Mouse (Mus musculus): ENCODE results near the gene Chd6. TPM values are rescaled to one million over a fixed set of nuclear protein-coding genes. Genes with fewer than 3 reads are reported as not detected.

The Chd6 gene
- polyA plus RNA-seq, 1 experiment from 2014 or later, result 22.4 TPM

DNA sequence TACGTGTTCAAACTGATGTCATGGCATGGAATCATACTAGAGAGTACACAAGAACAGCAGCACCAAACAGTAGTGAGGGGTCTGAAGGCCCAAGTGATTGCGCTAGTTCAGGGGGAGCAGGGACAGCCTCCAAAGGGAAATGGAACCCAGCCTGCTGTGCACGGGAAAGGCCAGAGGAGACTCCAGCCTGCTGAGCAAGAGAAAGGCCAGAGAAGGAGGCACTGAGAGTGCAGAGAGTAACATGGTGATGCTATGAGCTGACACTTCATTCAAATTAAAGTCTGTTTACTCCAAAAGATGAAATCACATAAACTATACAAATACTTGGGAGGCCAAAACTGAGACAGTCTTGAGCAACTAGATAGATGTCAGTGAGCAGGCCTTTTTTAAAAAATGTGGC lies 71.1 kb downstream of the Chd6 start:
- DNase-seq (ENCODE audit: low spot score) (no peak), ATAC-seq (replicated peaks; ENCODE audit: low FRiP score, low read depth) (no peak)
- Histone ChIP-seq H3K9ac (ENCODE audit: low read depth, low read length) (no peak overlapping the region), H3K27ac (no peak overlapping the region), H3K9me3 (replicated peaks; ENCODE audit: low read length) (no peaks in the 10 kb centered on the region), H3K27me3 (ENCODE audit: insufficient read depth, low read length) (no peaks in the 10 kb centered on the region), H3K4me3 (replicated peaks; ENCODE audit: low read depth, low read length) (no peak overlapping the region), H3K4me1 (replicated peaks; ENCODE audit: insufficient read depth, low read length) (no peaks in the 10 kb centered on the region), H3K4me2 (ENCODE audit: low read length) (no peak overlapping the region), H3K36me3 (ENCODE audit: insufficient read depth, low read length) (peaks cover 30% of the 10 kb centered on the region)
- 80% methylated on average over 3 of the region's 3 CpGs for WGBS
- TF ChIP-seq CTCF (IDR thresholded peaks at IDR 0.05; ENCODE audit: low read depth), result no peak

- DNase-seq (ENCODE audit: low spot score), result no peak
- no peak overlapping the region for H3K4me2 ChIP-seq (ENCODE audit: low read length)
- H3K4me3 ChIP-seq (replicated peaks; ENCODE audit: low read depth, low read length), result no peak overlapping the region
- H3K27me3 ChIP-seq (ENCODE audit: insufficient read depth, low read length), result no peaks in the 10 kb centered on the region
- ATAC-seq (replicated peaks; ENCODE audit: low FRiP score, low read depth), result no peak
- H3K4me1 ChIP-seq (replicated peaks; ENCODE audit: insufficient read depth, low read length), result no peaks in the 10 kb centered on the region
- H3K9me3 ChIP-seq (replicated peaks; ENCODE audit: low read length), result no peaks in the 10 kb centered on the region
- H3K27ac ChIP-seq, result no peak overlapping the region
- no peak overlapping the region for H3K9ac ChIP-seq (ENCODE audit: low read depth, low read length)
- H3K36me3 ChIP-seq (ENCODE audit: insufficient read depth, low read length), result peaks cover 29% of the 10 kb centered on the region
- TF ChIP-seq CTCF (IDR thresholded peaks at IDR 0.05; ENCODE audit: low read depth), result no peak
Measured at GRCm38 (mm10) chr2:161033141-161033540, 75.7 kb downstream of the Chd6 start.

DNA sequence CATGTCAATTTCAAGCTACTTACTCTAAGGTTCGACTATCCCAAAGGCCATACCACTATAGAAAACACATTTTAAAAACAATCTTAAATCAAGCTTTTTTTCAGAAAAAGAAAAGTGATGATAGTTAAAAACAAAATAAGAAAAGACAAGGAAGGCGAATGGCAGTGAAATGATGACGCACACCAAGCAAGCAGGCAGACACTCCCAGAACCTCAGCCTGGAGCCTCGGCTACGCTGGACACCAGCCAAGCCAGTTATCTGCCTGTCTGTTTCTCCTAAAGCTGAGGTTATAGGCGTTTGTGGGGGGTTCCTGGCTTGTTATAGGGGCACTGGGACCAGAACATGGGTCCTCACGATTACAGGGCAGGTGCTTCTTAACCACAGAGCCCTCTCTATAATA lies 76.5 kb downstream of the Chd6 start:
- no peaks in the 10 kb centered on the region for H3K27me3 ChIP-seq (ENCODE audit: insufficient read depth, low read length)

DNA sequence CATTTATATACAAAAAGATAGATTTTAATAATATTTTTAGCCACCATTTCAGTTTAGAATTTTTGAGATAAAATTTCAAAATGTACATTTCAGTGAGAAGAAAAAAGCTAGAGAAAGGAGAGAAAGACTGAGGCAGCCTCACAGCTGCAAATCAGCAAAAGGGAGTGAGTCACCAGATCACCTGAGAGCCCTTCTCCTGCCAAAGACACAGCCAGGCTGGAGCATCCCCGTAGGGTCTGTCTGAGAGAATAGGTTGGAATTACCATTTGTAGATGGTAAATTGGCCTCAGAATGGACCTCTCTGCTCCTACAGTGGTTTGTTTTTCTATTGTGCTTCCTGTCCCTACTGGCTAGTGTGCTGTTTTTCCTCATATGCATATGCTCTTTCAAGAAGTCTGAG lies 84.3 kb downstream of the Chd6 start:
- no peak for TF ChIP-seq CTCF (IDR thresholded peaks at IDR 0.05; ENCODE audit: low read depth)
- ATAC-seq (replicated peaks; ENCODE audit: low FRiP score, low read depth), result no peak
- no peaks in the 10 kb centered on the region for H3K9me3 ChIP-seq (replicated peaks; ENCODE audit: low read length)
- no peaks in the 10 kb centered on the region for H3K27me3 ChIP-seq (ENCODE audit: insufficient read depth, low read length)
- no peaks in the 10 kb centered on the region for H3K4me1 ChIP-seq (replicated peaks; ENCODE audit: insufficient read depth, low read length)
- DNase-seq (ENCODE audit: low spot score), result no peak
- H3K36me3 ChIP-seq (ENCODE audit: insufficient read depth, low read length), result peaks cover 58% of the 10 kb centered on the region
- H3K4me3 ChIP-seq (replicated peaks; ENCODE audit: low read depth, low read length), result no peak overlapping the region
- 100% methylated on average over 1 of the region's 1 CpGs for WGBS
- no peak overlapping the region for H3K9ac ChIP-seq (ENCODE audit: low read depth, low read length)
- H3K27ac ChIP-seq, result no peak overlapping the region
- H3K4me2 ChIP-seq (ENCODE audit: low read length), result no peak overlapping the region

More for the DNA sequence above, 76.5 kb downstream of the Chd6 start:
- H3K9ac ChIP-seq (ENCODE audit: low read depth, low read length), result no peak overlapping the region
- no peak for ATAC-seq (replicated peaks; ENCODE audit: low FRiP score, low read depth)
- H3K4me3 ChIP-seq (replicated peaks; ENCODE audit: low read depth, low read length), result no peak overlapping the region
- no peak for TF ChIP-seq CTCF (IDR thresholded peaks at IDR 0.05; ENCODE audit: low read depth)
- DNase-seq (ENCODE audit: low spot score), result no peak
- peaks cover 27% of the 10 kb centered on the region for H3K36me3 ChIP-seq (ENCODE audit: insufficient read depth, low read length)
- no peak overlapping the region for H3K27ac ChIP-seq
- no peaks in the 10 kb centered on the region for H3K4me1 ChIP-seq (replicated peaks; ENCODE audit: insufficient read depth, low read length)
- WGBS, result 75% methylated on average over 7 of the region's 7 CpGs
- no peak overlapping the region for H3K4me2 ChIP-seq (ENCODE audit: low read length)
- H3K9me3 ChIP-seq (replicated peaks; ENCODE audit: low read length), result no peaks in the 10 kb centered on the region

DNA sequence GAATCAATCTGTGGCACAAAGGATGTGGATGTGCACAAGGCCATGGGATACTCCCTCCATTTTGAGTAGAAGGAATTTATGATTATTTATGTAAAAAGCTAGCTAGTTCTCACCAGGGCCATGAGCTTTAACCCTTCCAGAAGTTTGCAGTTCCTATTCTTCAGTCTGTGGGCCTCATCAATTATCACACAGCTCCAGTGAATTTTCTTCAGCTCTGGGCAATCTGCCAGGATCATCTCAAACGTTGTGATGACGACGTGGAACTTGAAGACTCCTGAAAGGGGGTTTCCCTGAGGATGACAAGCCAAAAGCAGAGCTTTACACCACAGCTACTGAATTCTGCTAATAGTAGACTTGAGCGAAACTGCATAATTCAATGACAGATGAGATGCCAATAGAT lies 91.0 kb downstream of the Chd6 start:
- 52% methylated on average over 4 of the region's 4 CpGs for WGBS
- peaks cover 46% of the 10 kb centered on the region for H3K36me3 ChIP-seq (ENCODE audit: insufficient read depth, low read length)
- ATAC-seq (replicated peaks; ENCODE audit: low FRiP score, low read depth), result no peak
- H3K27ac ChIP-seq, result no peak overlapping the region
- TF ChIP-seq CTCF (IDR thresholded peaks at IDR 0.05; ENCODE audit: low read depth), result no peak
- no peaks in the 10 kb centered on the region for H3K9me3 ChIP-seq (replicated peaks; ENCODE audit: low read length)
- peak; percentile 59 for DNase-seq (ENCODE audit: low spot score)
- H3K4me2 ChIP-seq (ENCODE audit: low read length), result no peak overlapping the region
- no peak overlapping the region for H3K4me3 ChIP-seq (replicated peaks; ENCODE audit: low read depth, low read length)
- no peak overlapping the region for H3K9ac ChIP-seq (ENCODE audit: low read depth, low read length)
- H3K27me3 ChIP-seq (ENCODE audit: insufficient read depth, low read length), result no peaks in the 10 kb centered on the region
- H3K4me1 ChIP-seq (replicated peaks; ENCODE audit: insufficient read depth, low read length), result no peaks in the 10 kb centered on the region

- H3K36me3 ChIP-seq (ENCODE audit: insufficient read depth, low read length), result peaks cover 54% of the 10 kb centered on the region
Measured at GRCm38 (mm10) chr2:161012577-161013251, 96.2 kb downstream of the Chd6 start.

DNA sequence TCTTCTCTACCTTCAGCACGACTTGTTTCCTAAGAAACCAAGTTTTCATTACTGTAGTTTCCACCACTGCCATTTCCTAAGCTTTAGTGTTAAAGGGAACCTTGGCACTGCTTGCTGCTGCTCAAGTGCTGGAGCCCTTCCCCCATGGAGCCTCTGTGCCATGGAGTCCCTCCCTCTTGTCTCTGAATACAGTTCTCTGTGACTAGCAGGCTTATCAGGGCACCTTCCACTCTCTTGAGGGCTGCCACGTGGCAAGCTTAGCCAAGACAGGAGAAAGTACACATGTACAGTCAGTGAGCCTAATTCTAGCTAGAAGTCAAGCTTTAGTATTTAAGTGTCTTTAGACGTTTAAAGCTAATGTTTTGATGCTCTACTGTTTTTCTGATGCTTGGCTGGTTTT lies 104.5 kb downstream of the Chd6 start:
- WGBS, result 75% methylated on average over 3 of the region's 3 CpGs
- H3K27ac ChIP-seq, result no peak overlapping the region
- H3K4me2 ChIP-seq (ENCODE audit: low read length), result no peak overlapping the region
- H3K4me1 ChIP-seq (replicated peaks; ENCODE audit: insufficient read depth, low read length), result no peaks in the 10 kb centered on the region
- no peak overlapping the region for H3K4me3 ChIP-seq (replicated peaks; ENCODE audit: low read depth, low read length)
- no peaks in the 10 kb centered on the region for H3K27me3 ChIP-seq (ENCODE audit: insufficient read depth, low read length)
- no peak overlapping the region for H3K9ac ChIP-seq (ENCODE audit: low read depth, low read length)
- no peak for DNase-seq (ENCODE audit: low spot score)
- no peaks in the 10 kb centered on the region for H3K9me3 ChIP-seq (replicated peaks; ENCODE audit: low read length)
- H3K36me3 ChIP-seq (ENCODE audit: insufficient read depth, low read length), result peaks cover 39% of the 10 kb centered on the region
- no peak for ATAC-seq (replicated peaks; ENCODE audit: low FRiP score, low read depth)
- TF ChIP-seq CTCF (IDR thresholded peaks at IDR 0.05; ENCODE audit: low read depth), result no peak

More at GRCm38 (mm10) chr2:161012577-161013251, 96.2 kb downstream of the Chd6 start:
- H3K4me1 ChIP-seq (replicated peaks; ENCODE audit: insufficient read depth, low read length), result no peaks in the 10 kb centered on the region
- WGBS, result 83% methylated on average over 16 of the region's 16 CpGs
- TF ChIP-seq CTCF (IDR thresholded peaks at IDR 0.05; ENCODE audit: low read depth), result no peak
- no peak overlapping the region for H3K9ac ChIP-seq (ENCODE audit: low read depth, low read length)
- no peak overlapping the region for H3K4me3 ChIP-seq (replicated peaks; ENCODE audit: low read depth, low read length)
- DNase-seq (ENCODE audit: low spot score) (peak; percentile 8), ATAC-seq (replicated peaks; ENCODE audit: low FRiP score, low read depth) (no peak)
- H3K9me3 ChIP-seq (replicated peaks; ENCODE audit: low read length), result no peaks in the 10 kb centered on the region
- H3K4me2 ChIP-seq (ENCODE audit: low read length), result no peak overlapping the region
- no peak overlapping the region for H3K27ac ChIP-seq
- no peaks in the 10 kb centered on the region for H3K27me3 ChIP-seq (ENCODE audit: insufficient read depth, low read length)

All from kidney, postnatal 0 days (tissue).